Mouse (Mus musculus) lung, postnatal 10 days (tissue): Measurements from ENCODE around the gene Foxb1.

Source experiments
- DNase-seq: peaks from one replicate; pipeline ENCODE4 v3.0.0; 2021

Foxb1 gene

GRCm38 (mm10) chr9:69756456-69756855, 4.3 kb downstream of the Foxb1 start:
- no peak for DNase-seq

DNA sequence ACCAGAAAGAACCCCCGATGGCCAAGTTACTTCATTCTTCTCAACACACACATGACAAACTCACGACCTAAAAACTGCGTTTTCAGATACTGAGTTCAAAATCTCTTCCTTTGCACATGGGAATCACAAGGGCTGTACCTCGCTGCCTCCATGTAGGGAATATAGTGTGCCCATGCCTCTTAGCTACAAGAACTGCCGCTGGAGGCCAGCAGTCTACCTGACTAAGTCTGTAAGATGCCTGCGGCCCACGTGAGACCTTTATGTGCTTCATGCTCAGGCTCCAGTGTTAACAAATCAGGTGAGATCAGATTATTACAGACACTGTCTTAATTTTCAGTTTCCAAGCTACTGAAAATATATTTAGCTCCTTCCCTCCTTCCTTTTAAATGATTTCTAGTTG, 4.7 kb downstream of the Foxb1 start:
- DNase-seq: no peak

DNA sequence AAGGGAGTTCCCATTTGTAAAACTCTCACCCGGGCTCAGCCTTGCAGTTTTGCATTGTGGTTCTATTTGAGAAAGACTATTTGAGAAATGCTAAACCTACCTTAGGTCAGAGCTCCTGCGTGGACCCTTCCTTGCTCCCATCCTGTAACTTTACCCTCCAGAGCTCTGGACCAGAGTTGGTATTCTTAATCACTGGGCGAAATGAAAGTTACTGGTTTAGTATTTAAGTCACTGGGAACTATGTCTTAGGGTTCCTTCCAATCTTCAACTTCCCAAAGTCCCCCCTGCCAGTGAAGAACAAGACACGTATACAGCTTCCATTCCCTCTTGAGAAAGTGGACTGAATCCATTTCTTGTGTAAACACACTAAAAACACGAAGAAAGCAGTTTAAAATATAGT, 5.6 kb downstream of the Foxb1 start:
- no peak for DNase-seq

GRCm38 (mm10) chr9:69754712-69755111, 6.0 kb downstream of the Foxb1 start:
- DNase-seq: no peak

DNA sequence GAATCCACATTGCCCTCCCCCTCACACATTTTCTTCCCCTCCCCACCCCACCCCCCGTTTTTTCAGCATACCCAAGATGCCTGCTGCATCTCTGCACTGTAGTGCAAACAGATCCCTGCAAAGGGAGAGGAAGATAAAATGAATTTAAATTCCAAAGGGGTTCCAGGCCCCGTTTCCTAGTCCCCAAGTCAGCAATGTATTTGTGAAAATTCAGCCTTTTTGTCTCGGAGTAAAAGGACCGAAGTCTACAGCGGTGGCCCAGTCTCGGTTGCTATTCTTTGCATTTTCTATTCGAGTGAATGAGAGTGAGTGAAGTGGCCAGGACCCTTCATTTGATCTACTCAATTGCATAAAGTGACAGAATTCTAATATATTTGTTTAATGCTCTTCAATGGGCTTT, 6.4 kb downstream of the Foxb1 start:
- no peak for DNase-seq

- DNase-seq: no peak
Observed at GRCm38 (mm10) chr9:69747971-69748370, 12.8 kb downstream of the Foxb1 start.

- DNase-seq: no peak
Observed at GRCm38 (mm10) chr9:69728736-69729135, 32.0 kb downstream of the Foxb1 start.

- DNase-seq: no peak
Observed at GRCm38 (mm10) chr9:69718431-69718830, 42.3 kb downstream of the Foxb1 start.

- no peak for DNase-seq
Observed at GRCm38 (mm10) chr9:69716364-69716763, 44.4 kb downstream of the Foxb1 start.

- DNase-seq: no peak
Observed at GRCm38 (mm10) chr9:69715445-69715844, 45.3 kb downstream of the Foxb1 start.

DNA sequence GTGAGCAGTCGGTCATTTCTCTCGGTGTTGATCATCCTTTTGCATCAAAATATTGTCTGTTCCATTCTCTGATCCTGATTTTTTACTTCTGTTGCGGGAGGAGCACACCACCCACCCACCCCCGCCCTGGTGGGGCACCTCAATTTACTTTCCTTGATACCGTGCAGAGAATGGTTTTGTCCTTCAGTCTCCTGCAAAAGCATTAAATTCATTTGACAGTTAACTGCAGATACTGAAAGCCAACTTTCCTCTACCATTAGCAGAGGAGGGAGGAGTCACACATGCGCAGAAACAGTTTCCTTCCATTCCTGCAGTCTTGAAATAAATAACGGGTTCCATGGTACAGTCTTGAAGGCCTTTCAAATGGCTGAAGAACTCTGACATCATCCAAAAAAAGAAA, 46.4 kb downstream of the Foxb1 start:
- DNase-seq: no peak

- no peak for DNase-seq
Observed at GRCm38 (mm10) chr9:69713577-69714327, 47.0 kb downstream of the Foxb1 start.

GRCm38 (mm10) chr9:69712714-69713525, 47.8 kb downstream of the Foxb1 start:
- DNase-seq: peak; percentile 40
